Mouse (Mus musculus): Measurements from ENCODE around the gene Cdkal1.

DNA sequence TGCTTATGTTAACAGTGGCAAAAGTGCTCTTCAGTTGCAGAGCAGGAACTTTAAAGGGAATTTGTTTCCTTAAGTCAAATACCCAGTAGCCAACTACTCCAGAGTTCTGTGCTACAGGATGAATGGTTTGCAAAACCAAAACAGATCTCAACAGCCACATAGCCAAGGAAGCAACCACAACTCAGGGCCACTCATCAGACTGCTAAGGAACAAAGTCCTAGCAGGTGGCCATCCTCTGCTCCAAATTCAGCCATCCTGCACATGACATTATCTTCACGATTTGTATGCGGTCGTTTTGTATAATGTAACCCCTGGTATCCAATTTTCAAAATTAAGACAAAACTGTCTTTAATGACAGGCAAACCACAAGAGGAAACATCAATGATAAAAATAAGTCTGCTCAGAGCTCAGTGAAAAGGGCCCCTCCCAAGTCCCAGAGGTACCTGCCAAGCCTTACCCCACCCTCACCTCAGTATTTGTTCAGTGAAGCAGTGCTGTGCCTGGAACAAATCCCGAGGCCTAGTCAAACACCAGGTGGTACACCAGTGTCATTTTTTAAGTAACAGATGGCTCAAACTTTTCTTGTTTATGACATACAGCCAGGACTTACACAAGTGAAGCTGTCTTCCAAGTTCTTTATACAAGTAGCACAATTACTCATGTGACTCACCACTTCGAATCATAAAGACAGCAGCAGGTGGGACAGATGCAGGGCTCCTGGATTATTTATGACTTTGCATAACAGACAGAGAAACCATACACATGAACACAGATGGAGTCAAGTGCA is 117.6 kb downstream of the Cdkal1 start:
- TF ChIP-seq CTCF (IDR thresholded peaks at IDR 0.05; ENCODE audit: low read depth) (0 out of 2 replicates have a peak, but pooled peaks have one; percentile 13), EP300 (optimal IDR thresholded peaks at IDR 0.05) (peak; percentile 56)
